Mouse (Mus musculus) ovary, postnatal 14 days (tissue): ENCODE results near the gene Crispld2.

Source experiments
- DNase-seq: peaks from one replicate; pipeline ENCODE4 v3.0.0; 2022; ENCODE audit warnings: low spot score

Crispld2 gene

DNA sequence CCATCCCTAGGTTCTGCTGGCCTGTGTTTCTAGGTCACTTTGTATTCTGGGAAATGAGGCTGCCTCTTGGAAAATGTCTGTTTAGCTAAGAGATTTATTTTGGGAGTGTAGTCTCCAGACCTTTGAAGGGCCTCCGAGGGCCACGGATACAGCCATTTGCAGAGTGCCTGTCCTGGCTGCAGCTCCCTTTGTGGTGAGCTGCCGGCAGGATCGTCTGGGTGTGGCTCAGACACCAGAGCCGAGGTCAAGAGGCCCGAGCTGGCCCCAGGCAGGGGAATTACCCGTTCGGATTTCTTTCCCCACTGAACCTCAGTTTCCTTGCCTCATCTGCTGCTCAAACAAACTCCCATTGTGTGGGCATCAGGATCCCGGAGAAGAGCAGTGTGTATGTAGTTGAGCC lies 43.9 kb downstream of the Crispld2 start:
- DNase-seq = no peak

DNA sequence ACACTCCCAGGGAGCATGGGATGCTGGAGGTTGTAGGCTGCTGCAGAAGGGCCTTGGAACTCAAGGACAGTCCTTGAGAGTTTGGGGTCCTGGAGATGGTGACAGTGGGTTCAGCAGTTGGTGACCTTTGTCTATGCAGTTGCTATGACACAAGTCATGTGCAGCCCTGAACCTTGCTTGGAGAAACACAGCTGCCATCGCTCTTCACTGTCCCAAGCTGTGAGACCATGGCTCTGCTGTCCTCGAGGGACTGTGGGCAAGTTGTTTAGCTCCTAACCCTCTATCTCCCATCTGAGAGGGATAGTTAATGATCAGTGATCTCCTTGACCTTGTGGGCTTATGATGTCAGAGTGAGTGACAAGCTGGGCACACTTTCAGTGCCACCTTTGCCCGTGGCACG lies 44.3 kb downstream of the Crispld2 start:
- no peak for DNase-seq

DNA sequence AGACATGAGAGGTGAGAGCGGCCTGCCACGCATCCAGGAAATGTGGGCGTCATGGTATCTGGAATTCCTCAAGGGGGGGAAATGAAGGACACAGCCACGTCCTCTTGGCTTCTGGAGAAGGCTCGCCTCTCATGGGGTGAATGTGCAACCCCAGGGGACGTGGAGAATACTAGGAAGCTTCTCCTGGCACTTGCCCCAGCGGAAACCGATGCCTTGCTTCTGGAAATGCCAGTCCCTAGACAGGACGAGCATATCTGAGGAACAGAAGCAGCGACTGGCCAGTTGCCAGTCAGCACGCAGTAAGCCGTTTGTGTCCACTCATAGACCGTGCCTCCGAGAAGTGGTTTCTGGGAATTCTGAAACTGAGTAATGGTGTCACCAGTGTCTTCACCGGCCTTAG lies 45.0 kb downstream of the Crispld2 start:
- DNase-seq = no peak

DNA sequence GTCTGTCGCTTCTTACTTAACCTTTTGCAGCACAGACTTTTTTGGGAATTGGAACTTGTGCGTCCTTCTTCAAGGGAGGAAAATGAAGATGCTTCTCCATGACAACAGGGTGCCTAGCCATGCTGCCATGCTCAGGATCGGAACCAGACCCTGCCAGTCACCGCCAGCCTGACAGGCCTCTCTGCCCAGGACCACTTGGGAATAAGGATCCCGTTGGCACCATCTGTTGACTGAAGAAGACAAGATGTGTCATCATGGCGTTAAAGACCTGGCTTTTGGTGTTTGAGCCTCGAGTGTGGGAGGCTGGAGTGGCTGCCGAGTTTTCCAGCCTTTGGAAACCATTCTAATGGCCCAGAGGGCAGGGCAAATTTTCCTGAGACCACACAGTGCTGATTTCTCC lies 45.4 kb downstream of the Crispld2 start:
- no peak for DNase-seq

DNA sequence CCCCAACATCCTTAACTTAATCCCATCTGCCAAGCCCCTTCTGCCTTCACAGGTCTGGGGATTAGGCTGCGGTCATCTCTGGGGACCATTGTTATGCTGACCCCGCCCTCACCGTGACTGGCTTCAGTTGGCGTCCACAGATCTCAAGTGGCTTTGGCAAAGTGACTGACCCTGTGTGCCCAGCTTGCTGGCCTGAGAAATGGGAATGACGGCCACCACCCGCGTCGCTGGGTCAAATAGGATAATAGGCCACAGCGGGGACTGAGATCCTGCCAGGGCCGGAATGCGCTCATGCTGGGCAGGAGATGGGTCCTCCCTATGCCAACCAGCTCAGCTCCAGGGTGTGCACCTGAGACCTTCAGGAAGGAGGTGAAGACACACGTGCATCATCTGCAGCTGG lies 46.5 kb downstream of the Crispld2 start:
- no peak for DNase-seq

DNA sequence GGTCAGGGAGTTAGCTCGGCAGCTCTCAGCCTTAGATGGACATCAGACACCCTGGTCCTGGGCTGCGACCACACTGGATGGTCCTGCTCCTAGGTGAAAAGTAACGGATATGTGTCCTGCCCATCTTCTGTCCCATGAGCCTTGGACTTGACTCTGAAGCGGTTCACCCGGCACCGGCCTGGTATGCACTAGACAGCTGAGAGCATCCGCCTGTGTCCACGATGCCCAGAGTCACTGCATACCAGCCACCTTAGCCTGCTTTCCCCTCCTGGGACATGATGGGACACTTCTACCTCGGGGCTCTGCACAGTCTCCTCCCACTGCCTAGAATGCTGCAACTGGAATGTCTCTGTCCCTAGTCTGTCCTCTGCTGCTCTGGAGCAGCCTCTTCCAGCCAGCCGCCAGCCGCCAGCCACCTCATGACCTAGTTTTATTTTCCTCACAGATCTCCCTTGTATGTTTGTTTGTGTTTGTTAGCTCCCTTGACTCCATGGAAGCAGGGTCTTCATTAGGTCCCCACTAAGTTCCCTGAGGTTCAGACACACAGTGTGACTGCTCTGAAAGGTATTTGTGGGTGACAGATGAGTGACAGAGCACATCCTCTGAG lies 47.2 kb downstream of the Crispld2 start:
- no peak for DNase-seq

DNA sequence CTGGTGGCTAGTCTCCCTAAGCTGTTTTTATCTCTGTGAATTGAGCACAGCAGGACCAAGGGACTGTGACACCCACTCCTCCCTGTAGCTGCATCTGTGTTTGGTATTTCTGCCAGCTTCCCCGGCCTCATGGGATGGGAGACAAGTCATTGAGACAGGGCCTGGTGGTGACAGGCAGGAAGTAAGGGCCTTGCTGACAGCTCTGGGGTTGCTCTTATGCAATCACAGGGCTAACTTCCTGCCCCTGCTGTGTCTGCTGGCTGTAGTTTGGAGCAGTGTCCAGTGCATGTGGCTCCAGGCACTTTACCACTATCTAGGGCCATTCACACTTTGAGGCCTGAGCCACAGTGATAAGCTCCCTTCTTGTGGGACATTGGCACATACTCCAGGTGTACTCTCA lies 48.6 kb downstream of the Crispld2 start:
- no peak for DNase-seq

DNA sequence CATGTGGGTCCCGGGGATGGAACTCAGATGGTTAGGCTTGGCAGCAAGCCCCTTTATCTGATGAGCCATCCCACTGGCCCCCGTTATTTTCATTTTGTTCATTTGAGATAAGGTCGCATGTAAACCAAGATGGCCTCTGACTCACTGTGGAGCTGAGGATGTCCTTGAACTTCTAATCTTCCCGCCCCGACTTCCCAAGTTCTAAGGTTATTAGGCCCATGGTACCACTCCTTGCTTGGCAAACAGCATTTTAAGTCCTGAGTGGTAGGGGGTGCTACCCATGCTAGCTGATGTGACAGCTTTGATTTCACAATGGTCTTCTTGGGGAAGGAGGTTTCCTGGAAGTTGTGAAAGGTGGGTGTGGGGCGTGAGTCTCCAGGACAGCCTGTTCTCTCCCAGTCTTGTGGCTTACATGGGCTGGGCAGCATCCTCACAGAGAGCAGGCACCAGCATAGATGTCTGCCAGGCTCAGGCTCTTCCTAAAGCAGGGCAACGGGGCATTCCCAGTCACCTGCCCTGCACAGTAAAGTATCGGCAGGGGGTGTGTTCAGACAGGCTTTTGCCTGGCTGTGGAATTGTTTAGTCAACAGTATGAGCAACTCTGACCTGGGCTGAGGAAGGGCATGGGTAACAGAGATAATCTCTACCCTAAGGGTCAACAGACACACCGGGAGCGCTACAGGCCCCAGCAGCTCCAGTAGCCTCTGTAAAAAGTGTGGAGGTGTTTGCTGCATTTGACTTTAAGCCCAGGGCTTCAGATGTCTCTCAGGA lies 50.5 kb downstream of the Crispld2 start:
- DNase-seq = no peak

DNA sequence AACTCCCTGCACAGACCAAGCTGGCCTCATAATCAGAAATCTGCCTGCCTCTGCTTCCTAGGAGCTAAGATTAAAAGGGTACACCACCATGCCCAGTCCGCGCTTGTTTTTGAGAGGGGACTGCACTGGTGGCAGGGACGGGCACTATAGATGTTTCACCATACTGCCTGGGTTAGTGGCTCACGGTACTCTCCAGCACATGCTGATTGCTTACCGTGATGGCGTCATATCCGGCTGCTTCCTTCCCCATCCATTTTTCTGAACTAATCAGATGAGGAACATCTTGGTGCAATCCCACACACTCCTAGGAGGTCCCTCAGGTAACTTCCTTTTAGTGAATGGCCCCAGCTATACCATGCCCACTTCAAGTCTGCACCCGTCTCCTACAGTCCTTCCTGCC lies 52.7 kb downstream of the Crispld2 start:
- DNase-seq = no peak

DNA sequence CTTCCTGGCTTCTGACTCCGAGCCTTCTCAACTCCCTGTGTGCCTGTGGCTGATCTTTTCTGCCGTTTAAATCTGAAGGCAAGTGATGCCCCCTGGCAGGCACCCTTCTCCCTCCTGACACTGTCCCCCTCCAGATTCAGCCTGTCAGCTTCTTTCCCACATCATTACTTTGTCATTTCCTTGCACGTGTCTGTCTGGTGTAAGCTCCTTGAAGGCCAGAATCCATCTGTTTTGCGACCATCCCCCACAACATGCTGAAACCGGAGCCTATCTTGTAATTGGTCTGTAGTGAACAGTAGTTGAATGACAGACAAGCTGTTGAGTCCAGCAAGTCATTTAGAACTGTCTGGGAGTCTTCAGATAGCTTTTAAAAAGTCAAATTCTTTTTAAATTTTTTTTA lies 53.2 kb downstream of the Crispld2 start:
- DNase-seq = no peak

DNA sequence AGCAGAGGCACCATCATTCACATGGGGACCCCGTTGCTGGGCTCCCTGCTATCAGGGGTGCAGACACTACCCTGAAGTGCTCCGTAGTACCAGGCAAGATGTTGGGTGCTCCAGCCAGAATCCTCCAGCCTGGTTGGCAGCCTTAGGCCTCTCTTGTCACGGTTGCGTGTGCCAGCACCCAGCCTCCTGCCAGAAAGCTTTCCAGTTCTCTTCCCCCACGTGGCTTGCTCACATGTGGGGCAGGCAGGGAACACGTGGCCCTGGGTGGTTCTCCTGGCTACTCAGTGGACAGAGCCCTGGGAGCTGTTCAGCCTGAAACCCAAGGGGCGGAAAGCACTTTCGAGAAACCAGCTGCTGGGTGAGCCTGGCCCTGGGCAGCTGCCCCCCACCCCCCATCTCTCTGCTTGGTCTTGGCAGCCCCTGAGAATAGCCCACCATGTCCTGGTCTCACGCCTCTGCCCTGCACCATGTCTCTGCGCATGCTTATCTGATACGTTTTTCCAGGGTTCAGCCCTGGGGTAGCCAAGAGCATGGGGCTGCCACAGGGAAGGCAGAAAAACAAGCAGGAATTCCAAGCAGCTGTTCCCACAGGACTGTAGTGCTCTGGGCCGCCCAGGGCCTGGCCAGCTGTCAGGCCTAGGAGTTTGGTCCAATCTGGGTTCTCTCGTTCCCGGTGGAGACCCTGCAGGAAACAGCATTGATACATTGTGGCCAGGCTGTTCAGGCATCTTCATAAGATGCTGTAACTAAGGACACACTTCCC lies 54.2 kb downstream of the Crispld2 start:
- peak; percentile 69 for DNase-seq

DNA sequence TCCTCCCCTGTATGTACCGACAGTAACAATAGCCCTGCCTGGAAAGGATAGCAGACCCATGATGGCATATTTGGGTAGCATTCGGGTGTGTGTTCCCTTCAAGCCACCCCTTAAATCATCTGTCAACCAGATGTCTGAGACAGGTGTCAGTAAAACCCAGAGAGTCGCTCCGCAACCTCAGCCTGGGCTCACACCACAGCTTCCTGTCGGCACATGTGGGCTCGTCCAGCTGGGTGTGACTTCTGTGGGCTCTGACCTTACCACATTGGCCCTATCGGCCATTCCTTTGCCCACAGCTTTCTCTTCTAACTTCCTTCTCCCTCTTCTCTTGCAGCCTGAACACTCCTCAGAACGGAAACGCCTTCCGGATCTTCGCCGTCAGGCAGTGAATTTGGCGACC lies 57.7 kb downstream of the Crispld2 start:
- no peak for DNase-seq

DNA sequence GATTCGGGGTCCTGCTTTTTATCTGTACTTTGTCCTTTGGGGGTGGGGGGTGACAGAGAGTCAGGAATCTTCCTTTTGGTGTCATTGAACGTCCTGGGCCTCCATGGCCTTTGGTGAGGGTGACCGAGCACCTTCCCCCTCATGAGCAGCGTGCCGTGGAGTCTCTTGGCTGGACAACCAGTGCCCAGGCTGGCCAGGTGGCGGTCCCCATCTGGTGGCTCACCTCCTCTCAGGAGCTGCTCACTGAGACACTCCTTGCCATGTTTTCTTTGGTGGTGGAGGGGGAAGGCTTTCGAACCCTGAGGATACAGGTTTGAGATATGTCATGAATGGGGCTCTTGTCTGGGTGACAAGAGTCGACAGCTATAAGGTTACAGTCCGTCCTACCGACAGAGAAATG lies 58.1 kb downstream of the Crispld2 start:
- no peak for DNase-seq

DNA sequence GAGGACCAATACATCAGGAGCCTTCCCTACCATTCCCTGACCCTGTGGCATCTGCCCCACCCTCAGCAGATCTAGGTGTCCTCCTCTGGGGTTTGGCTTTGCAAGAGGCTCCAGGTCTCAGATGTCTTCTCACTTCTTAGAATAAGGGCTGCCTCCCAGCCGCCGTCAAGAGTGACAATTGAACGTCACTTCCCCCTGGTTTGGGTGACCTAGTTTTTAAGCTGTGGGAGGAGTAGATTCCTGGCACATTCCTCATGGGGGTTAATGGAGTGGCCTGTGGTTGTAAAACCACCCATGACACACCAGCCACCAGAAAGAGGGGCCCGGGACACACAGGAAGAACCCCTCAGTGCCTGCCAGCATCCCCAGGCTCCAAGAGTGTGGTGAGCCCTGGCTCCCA lies 58.8 kb downstream of the Crispld2 start:
- no peak for DNase-seq

DNA sequence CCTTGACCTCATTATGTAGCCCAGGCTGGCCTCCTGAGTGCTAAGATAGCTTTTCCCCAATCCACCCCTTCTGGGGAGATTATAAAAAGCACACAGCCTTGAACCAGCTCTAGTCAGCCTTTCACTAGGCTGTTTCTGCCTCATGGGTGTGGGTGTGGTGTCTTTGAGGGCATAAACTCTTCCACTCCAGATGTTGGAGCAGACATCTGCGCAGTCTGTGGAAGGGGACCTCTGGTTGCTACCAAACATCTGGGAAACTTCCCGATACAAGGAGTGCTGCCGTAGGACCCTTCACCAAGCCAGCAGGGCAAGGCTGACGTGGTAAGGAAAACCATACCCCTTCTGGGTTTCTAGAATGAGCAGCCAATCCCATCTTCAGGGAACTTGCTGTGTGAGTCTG lies 59.7 kb downstream of the Crispld2 start:
- no peak for DNase-seq

DNA sequence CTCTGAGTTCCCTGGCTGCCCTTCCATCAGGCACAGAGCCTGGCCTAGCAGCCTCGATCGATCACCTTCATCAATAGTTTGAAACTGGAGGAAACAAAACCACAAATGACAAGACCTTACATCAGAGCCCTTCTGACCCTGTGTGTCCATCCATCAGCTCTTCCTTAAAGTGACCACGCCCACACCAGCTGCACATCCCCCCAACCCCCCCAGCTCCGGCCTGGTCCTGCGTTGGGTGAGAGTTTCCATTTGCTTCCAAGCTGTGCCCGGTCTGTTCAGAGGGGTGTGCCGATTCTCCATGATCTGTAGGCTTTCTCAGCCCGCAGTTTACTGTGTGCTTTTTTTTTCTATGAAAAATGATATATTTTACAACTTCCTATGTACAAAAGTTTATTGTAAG lies 60.1 kb downstream of the Crispld2 start:
- DNase-seq = no peak

DNA sequence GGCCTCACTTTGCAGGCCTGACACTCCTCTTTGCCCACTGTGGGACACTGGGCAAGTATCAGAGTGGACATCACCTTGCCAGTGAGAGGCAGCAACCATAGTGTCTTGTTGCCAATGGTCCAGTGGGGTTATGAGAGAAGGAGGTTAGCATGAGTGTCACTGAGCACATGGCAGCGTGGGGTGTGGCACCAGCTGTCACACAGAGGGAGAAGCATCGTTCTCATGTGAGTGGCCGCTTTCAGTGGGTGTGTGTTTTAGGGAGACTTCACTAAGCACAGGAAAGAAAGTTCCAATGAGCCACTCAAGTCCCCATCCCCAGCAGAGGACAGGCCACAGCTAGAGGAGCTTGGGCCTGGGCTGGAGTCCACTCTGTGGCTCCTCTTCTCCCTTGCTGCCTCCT lies 62.6 kb downstream of the Crispld2 start:
- no peak for DNase-seq

DNA sequence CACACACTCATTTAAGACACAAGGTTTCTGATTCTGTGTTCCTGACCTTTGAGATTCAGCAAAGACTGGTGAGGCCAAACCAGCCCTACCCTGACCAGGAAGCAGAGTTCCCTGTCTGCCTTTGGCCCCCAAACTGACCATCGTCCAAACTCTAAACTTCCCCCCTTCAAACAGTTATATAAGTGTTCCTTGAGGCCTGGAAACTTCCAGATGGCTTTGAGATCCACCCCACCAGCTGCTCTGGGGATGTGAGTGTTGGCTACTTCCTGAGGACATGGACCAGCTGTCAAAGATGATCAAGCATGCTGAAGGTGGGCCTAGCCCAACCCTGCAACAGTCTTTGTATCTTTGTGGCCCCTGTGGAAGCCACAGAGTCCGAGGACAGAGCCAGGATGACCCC lies 64.8 kb downstream of the Crispld2 start:
- DNase-seq = no peak

DNA sequence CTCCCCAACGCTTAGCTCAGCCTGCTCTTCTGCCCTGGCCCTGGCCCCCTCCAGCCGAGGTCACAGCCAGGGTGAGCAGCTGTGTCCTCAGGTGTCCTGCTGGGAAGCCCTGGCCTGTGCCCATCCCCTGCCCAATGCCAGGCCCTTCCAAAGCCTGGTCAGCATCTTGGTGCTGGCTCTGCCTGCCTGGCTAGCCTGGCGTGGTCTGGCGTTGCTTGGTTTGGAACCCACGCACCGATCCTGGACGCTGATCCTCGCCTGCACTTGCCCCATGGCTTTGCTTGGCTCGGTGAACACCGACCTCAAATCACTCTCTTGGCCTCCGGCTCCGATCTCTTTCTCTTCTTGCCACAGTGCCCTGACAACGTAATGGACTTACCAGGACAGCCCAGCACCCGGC lies 70.5 kb downstream of the Crispld2 start:
- no peak for DNase-seq

DNA sequence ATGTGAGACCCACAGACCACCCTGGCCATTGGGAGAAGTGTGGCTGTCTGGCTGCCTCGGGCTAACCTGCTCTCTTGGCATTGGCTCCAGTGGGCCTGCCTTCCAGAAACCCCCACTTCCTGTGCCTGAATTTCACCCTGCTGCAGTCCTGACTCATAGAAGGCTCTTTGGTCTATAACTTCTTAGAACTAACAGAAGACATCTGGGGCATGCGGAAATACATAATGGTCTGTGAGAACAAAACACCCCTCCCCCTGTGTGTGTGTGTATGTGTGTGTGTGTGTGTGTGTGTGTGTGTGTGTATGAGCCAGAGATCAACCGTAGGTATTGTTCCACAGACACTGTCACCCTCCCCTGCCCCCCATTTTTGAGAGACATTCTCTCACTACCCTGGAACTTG lies 71.1 kb downstream of the Crispld2 start:
- no peak for DNase-seq

DNA sequence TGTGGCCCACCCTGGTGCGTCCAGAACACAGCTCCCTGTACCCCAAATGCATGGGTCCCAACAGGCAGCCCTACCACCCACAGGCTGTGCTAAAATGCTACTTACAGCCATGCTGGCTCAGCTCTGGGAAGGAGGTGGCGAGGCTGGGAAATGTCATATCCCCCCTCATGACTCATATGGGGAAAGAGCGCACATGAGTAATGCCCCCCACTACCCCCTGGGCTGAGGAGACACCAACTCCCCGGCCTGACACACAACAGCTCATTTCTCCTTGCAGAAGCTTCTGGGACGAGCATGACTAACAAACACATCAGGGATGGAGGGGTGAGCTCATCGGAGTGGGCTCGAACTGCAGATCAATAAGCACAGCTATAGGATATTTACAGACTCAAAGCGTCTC lies 73.4 kb downstream of the Crispld2 start:
- DNase-seq = no peak

DNA sequence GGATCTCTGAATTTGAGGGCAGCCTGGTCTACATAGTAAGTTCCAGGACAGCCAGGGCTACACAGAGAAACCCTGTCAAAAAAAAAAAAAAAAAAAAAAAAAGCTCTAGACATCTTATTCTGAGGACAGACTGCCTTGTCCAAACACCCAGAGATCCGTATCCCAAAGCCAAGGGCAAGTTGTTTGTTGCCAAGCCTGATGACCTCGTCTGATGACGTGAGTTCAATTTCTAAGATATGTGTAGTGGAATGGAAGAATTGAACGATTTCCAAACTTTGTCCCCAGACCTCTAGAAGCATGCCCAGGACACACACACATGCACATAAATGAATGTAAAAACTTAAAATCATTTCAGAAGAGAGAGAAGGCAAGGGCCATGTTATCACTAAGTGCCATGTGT lies 74.0 kb downstream of the Crispld2 start:
- no peak for DNase-seq

DNA sequence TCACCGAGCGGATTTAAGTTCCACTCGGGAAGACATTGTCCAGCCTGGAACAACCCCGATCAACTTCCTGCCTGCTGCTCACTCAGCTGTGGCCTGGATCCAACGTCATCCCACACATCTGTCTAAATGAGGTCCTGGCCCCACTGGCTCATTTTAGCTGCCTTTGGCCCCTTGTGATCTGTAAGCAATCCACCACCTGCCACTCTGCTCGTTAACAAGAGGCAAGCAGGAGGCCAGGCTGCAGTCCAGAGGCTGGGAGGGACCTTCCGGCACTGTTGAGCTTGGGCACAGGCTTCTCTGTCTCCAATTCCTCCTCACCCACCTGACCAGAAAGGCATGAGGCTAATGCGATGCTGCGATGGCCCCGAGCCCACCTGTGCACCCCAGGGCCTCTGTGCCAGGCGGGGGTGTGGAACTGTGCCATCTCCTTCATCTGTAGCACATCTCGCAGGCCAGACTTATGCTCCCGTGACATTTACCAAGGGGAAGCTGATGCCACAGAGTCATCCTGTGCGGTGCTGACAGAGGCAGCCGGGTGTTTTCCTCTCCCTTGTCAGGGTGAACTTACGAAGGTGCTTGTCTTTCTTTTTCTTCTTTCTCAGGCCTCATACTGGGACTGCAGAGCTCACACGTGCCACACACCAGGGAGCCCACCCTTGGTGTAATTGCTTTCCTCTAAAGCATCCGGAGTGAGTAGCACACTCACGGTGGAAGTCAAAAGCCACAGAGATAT lies 75.9 kb downstream of the Crispld2 start:
- DNase-seq = no peak
